Mouse (Mus musculus) forebrain, postnatal 0 days (tissue): Measurements from ENCODE around the gene Pdlim5. TPM values are rescaled to one million over a fixed set of nuclear protein-coding genes. Genes with fewer than 3 reads are reported as not detected.

Experiments
- ATAC-seq: fragments of 200-750 bp; cut with Nextera tagmentation; 2 replicates; pipeline ENCODE4 v1.8.0; 2017; ENCODE audit warnings: mild to moderate bottlenecking, moderate library complexity
- DNase-seq: peaks from one replicate; pipeline ENCODE4 v3.0.0-alpha.2; 2015
- H3K27ac ChIP-seq: fragments of 300-500 bp; sonication (generic); 2 replicates; pipeline ENCODE4 v1.5.1; 2014; ENCODE audit warnings: low read depth, mild to moderate bottlenecking, antibody characterized with exemption, low read length, moderate library complexity, mixed read lengths
- H3K27me3 ChIP-seq: fragments of 300-500 bp; sonication (generic); 2 replicates; pipeline ENCODE4 v1.6.1; 2014; ENCODE audit warnings: mild to moderate bottlenecking, low read length, mixed read lengths; ENCODE audit not compliant: insufficient read depth
- H3K36me3 ChIP-seq: fragments of 300-500 bp; sonication (generic); 2 replicates; pipeline ENCODE4 v1.6.1; 2014; ENCODE audit warnings: mild to moderate bottlenecking, moderate library complexity; ENCODE audit not compliant: insufficient read depth
- H3K4me1 ChIP-seq: fragments of 300-500 bp; sonication (generic); 2 replicates; pipeline ENCODE4 v1.6.1; 2014; ENCODE audit warnings: antibody characterized with exemption; ENCODE audit not compliant: insufficient read depth
- H3K4me2 ChIP-seq: fragments of 300-500 bp; sonication (generic); 2 replicates; pipeline ENCODE4 v1.6.1; 2014; ENCODE audit warnings: low read depth, mild to moderate bottlenecking, moderate library complexity
- H3K4me3 ChIP-seq: fragments of 300-500 bp; sonication (generic); 2 replicates; pipeline ENCODE4 v1.5.1; 2014; ENCODE audit warnings: low read depth, low read length, mixed read lengths
- H3K9ac ChIP-seq: fragments of 300-500 bp; sonication (generic); 2 replicates; pipeline ENCODE4 v1.6.1; 2014; ENCODE audit warnings: mild to moderate bottlenecking
- H3K9me3 ChIP-seq: fragments of 300-500 bp; sonication (generic); 2 replicates; pipeline ENCODE4 v1.6.1; 2016; ENCODE audit warnings: low read length
- CTCF ChIP-seq: sonication (generic); IDR thresholded peaks from 2 replicates; pipeline ENCODE4 v1.5.1; 2016; ENCODE audit warnings: antibody characterized with exemption, control low read depth, low read depth
- WGBS: fragments of 180-500 bp; shearing (Covaris S2); extraction: QIAGEN DNeasy Blood & Tissue Kit; methylation state at CpG from one replicate; pipeline ENCODE4 v1.1.7; 2014; 5-methylcytosine and 5-hydroxymethylcytosine counted together
- polyA plus RNA-seq: library from polyadenylated mRNA; unstranded; fragments of >200 nt; fragmentation: Nextera tagmentation; extraction: Ambion mirVana; gene quantifications from 2 replicates; pipeline ENCODE4 v1.2.1, GENCODE M21; 2015
- total RNA-seq: library from RNA; depleted of rRNA; stranded (reverse); fragments of >200 nt; gene quantifications from 2 replicates; pipeline ENCODE4 v1.2.3, GENCODE M21; 2014

Gene Pdlim5
- total and polyA plus RNA-seq, 2 experiments from 2014 or later = 12.2 to 20.1 TPM

DNA sequence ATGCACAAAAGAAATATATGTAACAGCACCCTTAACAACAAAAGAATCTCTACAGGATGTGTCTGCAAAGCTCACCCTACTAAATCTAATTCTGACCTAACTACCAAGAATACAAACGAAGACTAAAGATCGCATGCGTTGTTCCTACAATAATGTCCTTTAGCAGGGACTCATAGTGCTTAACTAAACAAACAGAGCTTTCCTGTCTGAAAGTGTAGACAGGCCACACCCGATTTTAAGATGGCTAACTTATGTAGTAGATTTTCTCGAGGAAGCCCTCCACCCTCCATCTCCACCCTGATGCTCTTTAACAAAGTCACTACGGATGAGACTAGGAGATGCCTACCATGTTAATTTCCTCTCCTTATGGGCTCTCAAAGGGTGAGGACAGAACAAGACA is 71.9 kb downstream of the Pdlim5 start:
- Histone ChIP-seq H3K4me2 (no peak overlapping the region), H3K27me3 (no peaks in the 10 kb centered on the region), H3K9ac (no peak overlapping the region), H3K9me3 (no peaks in the 10 kb centered on the region), H3K36me3 (no peaks in the 10 kb centered on the region), H3K4me3 (no peak overlapping the region), H3K4me1 (no peaks in the 10 kb centered on the region), H3K27ac (no peak overlapping the region)
- ATAC-seq = no peak
- no peak for TF ChIP-seq CTCF
- no peak for DNase-seq
- 87% methylated on average over 6 of the region's 6 CpGs for WGBS

DNA sequence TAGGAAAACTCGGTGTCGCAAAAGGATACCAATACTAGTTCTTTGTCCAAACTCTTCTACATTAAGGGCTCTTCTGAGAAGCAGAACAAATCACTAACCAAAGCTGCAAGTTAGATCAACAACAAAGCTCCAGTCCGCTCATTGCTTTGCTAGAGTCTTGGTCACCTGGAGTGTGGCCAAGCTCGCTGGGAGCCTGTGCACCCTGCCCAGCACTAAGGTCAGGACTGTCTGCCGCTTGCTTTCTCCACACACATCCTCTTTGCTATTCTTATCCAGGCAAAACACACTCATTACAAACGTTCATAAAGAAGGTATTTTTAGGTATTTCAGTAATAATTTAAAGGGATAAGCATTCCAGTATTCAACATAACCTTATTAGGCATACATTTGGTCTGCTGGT is 73.6 kb downstream of the Pdlim5 start:
- no peaks in the 10 kb centered on the region for H3K36me3 ChIP-seq
- no peak overlapping the region for H3K9ac ChIP-seq
- H3K4me1 ChIP-seq = no peaks in the 10 kb centered on the region
- DNase-seq (no peak), ATAC-seq (no peak)
- no peaks in the 10 kb centered on the region for H3K27me3 ChIP-seq
- no peak overlapping the region for H3K4me3 ChIP-seq
- TF ChIP-seq CTCF = no peak
- no peak overlapping the region for H3K27ac ChIP-seq
- H3K9me3 ChIP-seq = no peaks in the 10 kb centered on the region
- WGBS = 65% methylated on average over 6 of the region's 6 CpGs
- H3K4me2 ChIP-seq = no peak overlapping the region

DNA sequence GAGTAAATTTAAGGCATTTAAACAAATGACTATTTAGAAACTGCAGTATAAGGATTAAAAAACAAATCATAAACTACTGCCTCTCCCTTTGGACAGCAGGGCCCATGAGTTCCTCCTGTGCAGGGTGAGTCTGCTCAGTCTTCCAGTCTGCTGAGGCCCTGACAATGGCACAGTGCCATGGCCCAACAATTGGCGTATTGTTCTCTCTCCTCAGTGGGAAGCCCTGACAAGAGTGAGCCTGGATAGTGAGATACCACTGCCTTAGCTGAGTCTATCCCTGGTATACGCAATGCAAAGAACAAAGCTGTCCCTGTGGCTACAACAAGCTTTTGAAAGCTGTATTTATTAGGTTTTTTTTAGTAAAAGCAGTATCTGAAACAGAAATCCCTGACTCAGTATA is 77.3 kb downstream of the Pdlim5 start:
- no peaks in the 10 kb centered on the region for H3K9me3 ChIP-seq

DNA sequence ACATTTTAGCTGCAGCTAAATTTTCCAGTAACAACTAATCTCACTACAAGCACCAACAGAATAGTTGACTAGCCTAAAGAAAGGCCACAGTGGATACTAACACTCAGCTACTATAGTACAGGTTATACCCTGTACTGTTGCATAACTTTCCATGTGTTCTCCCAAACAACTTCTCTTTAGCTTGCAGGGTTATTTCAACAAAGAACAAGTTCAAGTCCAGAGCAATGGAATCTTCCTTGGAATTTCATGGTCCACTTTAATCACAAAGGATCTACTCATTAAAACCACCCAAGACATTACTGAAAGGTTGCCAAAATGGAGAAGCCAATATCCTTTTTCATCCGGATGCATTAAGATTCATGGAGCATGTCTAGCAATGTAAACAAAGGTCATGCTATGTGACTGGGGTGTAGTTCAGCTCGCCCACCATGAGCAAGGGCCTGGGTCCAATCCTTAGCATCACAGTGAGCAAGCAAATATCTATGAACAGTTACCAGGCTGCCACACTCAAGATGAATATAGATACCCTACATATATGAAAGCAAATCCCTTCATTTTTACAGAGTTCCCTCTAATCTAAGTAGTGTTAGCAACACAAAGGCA is 79.3 kb downstream of the Pdlim5 start:
- no peak overlapping the region for H3K4me2 ChIP-seq
- H3K27ac ChIP-seq = no peak overlapping the region
- H3K4me1 ChIP-seq = no peaks in the 10 kb centered on the region
- no peak overlapping the region for H3K4me3 ChIP-seq
- WGBS = 39% methylated on average over 2 of the region's 2 CpGs
- no peaks in the 10 kb centered on the region for H3K27me3 ChIP-seq
- no peaks in the 10 kb centered on the region for H3K36me3 ChIP-seq
- no peaks in the 10 kb centered on the region for H3K9me3 ChIP-seq
- ATAC-seq (no peak), DNase-seq (no peak)
- H3K9ac ChIP-seq = no peak overlapping the region
- TF ChIP-seq CTCF = no peak

More for the DNA sequence above, 77.3 kb downstream of the Pdlim5 start:
- WGBS = 7% methylated on average over 2 of the region's 2 CpGs
- DNase-seq (peak; percentile 61), ATAC-seq (peak; percentile 86)
- H3K9ac ChIP-seq = no peak overlapping the region
- H3K4me2 ChIP-seq = no peak overlapping the region
- no peaks in the 10 kb centered on the region for H3K36me3 ChIP-seq
- H3K4me3 ChIP-seq = no peak overlapping the region
- H3K27ac ChIP-seq = no peak overlapping the region
- no peaks in the 10 kb centered on the region for H3K27me3 ChIP-seq
- H3K4me1 ChIP-seq = no peaks in the 10 kb centered on the region
- no peak for TF ChIP-seq CTCF

DNA sequence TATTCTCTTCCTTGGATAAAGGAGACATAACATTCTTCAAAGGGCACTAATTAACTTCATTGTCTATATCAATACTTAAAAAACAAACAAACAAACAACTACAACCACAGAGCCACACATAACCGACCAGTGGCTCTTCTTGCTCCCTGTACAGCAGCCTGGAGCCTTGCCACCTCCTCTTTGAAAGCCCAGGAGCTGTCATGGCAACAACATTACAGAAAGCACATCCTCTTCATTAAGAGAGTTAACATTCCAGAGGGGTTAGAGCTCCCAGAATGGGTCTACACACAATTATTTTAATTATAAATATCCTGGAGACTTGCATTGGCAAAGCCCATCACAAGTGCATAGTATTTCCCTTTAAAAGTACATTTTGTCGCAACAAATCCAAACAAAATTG is 84.4 kb downstream of the Pdlim5 start:
- TF ChIP-seq CTCF = no peak
- WGBS = 13% methylated on average over 2 of the region's 2 CpGs
- Histone ChIP-seq H3K36me3 (no peaks in the 10 kb centered on the region), H3K4me1 (no peaks in the 10 kb centered on the region), H3K9ac (no peak overlapping the region), H3K9me3 (no peaks in the 10 kb centered on the region), H3K4me2 (no peak overlapping the region), H3K27me3 (no peaks in the 10 kb centered on the region), H3K27ac (no peak overlapping the region), H3K4me3 (no peak overlapping the region)
- ATAC-seq = peak; percentile 73
- peak; percentile 21 for DNase-seq

DNA sequence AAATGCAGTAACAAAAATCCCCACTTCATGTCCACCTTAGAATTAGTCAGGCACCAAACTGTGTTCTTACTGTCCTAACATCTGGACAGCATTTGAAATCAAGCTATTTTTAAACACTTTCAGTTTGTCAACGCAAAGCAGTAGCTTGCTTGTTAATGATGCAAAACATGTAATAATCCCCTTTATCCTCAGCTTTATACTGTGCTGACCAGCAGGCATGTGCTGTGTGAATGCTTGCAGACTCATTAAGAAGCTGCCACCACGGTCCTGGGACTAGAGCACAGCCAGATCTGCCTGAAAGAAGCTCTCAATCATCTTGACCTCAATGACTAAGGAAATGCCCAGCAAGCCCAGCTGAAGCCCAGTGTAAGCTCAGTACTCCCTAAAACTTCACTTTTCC is 85.0 kb downstream of the Pdlim5 start:
- Histone ChIP-seq H3K9ac (no peak overlapping the region), H3K36me3 (no peaks in the 10 kb centered on the region), H3K4me3 (no peak overlapping the region), H3K27me3 (no peaks in the 10 kb centered on the region), H3K9me3 (no peaks in the 10 kb centered on the region), H3K4me2 (0 out of 2 replicates have a peak overlapping the region, but pooled peaks have one; percentile 6), H3K27ac (no peak overlapping the region), H3K4me1 (no peaks in the 10 kb centered on the region)
- peak; percentile 93 for ATAC-seq
- WGBS = 13% methylated on average over 2 of the region's 2 CpGs
- TF ChIP-seq CTCF = no peak
- DNase-seq = peak; percentile 20

DNA sequence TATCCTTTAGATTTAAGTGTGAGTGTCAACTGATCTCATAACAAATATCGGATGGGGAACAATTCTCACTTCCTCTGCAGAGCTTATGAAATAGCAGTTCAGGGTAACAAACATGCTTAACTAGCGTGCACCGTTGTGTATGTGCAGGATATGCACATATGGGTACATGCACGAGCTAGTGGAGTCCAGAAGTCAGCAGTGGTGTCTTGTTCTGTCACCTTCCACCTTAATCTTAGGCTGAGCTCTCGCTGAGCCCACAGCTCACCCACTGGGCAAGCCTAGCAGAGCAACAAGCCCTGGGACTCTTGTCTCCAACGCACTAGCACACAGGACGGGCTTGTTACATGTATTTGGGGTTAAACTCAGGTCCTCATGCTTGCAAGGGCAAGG is 100.2 kb downstream of the Pdlim5 start:
- ATAC-seq = no peak
- no peaks in the 10 kb centered on the region for H3K4me1 ChIP-seq
- 85% methylated on average over 7 of the region's 7 CpGs for whole genome bisulfite sequencing
- no peaks in the 10 kb centered on the region for H3K27me3 ChIP-seq
- H3K27ac ChIP-seq = no peak overlapping the region
- H3K9ac ChIP-seq = no peak overlapping the region
- no peak overlapping the region for H3K4me2 ChIP-seq
- DNase-seq = no peak
- TF ChIP-seq CTCF = no peak
- H3K4me3 ChIP-seq = no peak overlapping the region
- no peaks in the 10 kb centered on the region for H3K36me3 ChIP-seq
- H3K9me3 ChIP-seq = no peaks in the 10 kb centered on the region
